Mouse (Mus musculus) embryo, embryonic 11.5 days (tissue): ENCODE measurements around the gene Klhdc7b.
"Not testable (repeated sequence)": the region's sequence is repeated elsewhere in the genome, so short reads cannot be mapped to it uniquely, and the experiment has no call there.

ENCODE experiments used
- DNase-seq: peaks from one replicate; pipeline ENCODE4 v3.0.0-alpha.2; 2012; ENCODE audit warnings: low read depth, low spot score

Gene Klhdc7b

DNA sequence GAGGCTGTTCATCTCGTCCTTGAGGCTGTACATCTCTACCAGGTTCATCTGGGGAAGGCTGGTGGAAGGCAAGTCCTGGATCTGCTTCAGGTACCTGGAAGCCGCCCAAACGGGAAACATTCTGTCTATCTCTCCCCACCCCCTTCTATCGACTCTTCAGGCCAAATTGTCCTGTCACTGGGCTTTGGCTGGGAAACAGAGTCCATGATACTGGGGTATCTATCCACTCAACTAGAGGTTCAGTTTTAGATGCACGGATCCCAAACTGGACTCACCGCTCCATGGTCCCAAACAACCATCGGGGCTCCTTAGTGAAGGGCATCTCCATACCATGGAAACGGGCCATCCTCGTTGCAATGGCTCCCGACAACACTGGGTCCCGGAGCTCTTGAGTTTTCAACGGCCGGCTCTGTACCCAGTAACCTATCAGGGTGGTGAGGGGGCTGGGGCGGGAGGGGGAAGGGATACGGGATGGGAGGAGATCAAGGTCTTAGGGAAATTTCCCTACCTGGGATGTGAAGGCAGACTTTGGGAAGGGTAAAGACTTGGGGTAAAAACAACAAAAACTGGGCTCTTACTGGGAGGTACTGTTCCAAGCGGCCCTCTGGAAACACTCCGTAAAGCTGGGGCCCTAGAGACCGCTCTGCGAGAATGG, 43.5 kb downstream of the Klhdc7b start:
- no peak for DNase-seq

DNA sequence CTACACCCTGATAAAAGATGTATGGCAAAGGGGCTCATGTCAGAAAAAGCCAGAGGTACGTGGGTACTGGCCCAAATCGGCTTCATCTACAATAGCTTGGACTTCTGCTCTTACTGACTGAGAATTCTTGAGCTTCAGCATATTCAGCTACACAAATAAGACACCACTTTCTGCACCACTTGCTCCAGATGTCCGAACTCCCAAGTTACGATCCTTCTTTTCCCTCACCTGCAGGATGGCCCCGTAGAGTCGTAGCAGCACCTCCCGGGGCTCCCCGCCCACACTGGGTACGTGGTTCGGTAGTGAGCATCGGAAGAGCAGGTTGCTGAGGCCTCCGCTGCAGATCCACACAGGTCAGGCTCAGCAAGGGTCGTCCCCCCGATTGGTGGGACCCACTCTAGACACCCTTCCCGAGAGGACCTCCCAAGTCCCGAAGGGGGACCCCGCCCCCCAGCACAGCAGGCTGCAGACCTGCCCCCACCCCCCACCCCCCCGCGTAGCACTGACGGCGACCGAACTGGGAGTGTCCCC, 44.2 kb downstream of the Klhdc7b start:
- no peak for DNase-seq

DNA sequence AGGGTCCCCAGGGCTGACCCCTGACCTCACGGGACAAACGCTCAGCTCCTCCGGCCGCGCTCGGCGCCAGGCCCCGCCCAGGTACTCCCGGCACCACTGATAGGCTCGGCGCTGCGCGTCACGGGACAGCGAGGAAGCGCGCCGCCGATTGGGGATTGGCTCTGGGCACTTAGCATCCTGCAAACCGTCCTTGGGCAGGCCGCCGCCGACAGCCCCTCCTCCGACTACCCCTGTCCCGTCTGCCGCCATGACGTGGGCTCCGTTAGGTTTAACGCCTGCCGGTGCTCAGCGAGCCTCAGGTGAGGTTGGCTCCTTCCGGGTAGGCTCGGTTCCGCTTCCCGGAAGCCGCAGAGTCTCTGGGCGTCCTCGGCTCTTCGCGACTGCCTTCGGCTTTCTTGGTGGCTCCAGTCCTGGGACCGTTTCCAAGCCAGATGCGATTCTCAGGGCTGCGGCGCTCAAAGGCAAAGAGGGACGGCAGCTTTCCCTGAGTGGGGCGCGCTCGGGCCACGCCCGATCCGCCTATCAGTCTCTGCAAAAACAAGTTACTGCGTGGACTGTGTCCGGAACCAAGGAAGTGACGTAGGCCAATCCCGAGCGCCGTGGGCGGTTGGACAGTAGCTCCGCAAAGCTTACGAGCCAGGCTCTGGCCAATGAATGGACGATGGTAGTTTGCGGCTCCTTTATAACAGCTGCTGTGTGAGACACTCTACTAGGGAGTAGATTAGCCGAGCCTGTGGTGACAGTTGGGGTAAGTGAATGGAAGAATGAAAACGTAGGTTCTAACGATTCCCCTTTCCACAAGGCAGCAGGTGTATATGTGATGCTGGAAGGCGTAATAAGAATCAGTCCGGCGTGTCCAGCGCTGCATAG, 44.9 kb downstream of the Klhdc7b start, which contains the start of the genes C730034F03Rik, Gm44502 and Chkb:
C730034F03Rik (plus strand) TSS at position 238 of the 870 bp plus-strand sequence.
Gm44502 (minus strand) TSS at position 345 of the 870 bp plus-strand sequence.
Chkb (minus strand) TSS at position 557 of the 870 bp plus-strand sequence.
- DNase-seq = peak; percentile 84

DNA sequence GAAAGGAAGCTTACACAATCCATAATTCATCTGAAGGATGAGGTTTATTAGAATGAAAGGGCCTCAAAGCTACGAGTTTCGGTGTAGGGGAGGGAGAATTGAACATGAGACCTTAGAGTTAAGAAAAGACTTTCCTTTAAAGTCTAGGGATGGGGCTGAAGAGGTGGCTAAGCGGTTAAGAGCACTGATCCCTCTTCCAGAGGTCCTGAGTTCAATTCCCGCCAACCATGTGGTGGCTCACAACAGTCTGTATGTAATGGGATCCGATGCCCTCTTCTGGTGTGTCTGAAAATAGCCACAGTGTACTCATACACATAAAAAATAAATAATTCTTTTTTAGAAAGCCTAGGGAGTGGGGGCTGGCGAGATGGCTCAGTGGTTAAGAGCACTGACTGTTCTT, 45.6 kb downstream of the Klhdc7b start:
- DNase-seq = no peak

DNA sequence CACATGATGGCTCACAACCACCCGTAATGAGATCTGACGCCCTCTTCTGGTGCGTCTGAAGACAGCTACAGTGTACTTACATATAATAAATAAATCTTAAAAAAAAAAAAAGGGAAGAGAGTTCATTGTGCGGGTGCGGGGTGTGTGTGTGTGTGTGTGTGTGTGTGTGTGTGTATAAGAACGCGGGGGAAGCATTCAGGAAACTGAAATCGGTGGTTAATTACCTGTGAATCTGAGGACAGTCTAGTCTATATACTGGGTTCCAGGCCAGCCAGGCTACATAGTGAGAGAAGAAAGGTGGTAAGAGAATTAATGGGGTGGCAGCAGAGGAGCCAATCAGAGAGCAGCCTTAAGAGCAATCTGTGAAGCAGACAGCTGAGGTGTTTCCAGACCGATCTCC, 46.1 kb downstream of the Klhdc7b start:
- not testable (repeated sequence) for DNase-seq

DNA sequence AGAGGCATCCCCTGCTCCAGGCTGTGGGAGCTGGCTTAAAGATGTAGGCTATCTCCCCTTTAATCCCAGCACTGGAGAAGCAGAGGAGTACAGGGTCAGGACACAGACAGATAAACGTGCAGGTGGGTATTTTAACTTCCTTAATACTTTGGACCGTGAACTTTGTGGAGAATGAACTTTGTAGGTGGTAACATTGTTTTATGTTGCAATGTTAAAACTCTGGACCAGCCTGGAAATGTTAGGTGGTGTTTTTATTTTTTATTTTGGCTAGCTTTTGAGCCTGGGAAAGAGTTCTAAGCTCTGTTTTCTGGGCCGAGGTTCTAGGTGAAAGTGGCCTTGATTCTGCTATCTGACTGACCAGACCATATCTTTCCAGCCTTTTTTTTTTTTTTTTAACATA, 46.6 kb downstream of the Klhdc7b start:
- DNase-seq = no peak

DNA sequence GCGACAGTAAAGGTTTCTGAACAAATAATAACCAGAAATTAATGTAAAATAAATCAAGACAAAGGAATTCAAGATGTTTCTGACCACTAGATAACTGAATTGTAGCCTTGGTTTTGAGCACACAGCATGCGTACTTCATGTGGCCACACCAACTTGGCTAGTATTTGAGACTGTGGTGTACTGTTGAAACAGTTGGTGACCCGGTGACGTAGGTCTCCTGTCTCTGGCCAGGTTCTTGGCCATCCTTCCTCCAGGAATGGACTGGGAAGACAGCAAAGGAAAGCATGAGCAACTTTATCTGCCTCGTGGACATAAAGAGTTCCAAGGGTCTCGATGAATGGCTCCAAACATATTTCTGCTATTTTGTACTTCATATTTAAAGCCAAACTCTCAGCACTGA, 47.1 kb downstream of the Klhdc7b start:
- no peak for DNase-seq

DNA sequence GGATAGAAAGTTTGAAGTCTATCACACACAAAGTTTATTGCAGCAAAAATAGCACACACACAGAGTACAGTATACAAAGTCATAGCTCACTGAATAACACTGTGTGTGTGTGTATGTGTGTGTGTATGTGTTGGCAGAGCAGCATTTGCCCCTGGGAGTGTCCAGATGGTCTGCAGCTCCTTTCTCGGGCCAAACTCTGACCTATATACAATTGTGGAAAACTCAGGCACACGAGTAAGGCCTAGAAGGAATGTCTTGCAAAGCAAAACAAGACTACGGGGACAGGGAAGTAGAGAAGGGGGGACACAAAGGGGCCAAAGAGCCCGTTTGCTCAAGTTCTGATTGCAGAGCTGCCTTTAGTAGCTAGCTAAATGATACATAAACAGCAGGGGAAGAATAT, 48.2 kb downstream of the Klhdc7b start:
- no peak for DNase-seq

DNA sequence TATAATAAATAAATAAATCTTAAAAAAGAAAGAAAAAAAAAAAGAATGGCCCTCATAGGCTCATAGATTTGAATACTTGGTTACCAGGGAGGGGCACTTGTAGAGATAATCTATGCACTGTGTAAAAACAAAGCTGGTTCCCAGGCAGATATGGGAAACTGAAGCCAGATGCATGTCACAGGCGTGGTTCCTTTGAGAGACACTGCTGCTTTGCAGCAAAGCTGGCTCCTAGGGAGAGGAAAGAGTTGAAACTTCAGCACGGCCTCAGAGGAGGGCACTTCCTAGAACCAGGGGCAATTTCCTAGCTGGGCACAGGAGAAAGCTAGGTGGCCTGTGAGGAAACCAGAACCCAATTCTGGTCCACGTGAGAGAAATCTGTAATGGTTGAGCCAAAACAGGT, 49.4 kb downstream of the Klhdc7b start:
- DNase-seq = no peak

DNA sequence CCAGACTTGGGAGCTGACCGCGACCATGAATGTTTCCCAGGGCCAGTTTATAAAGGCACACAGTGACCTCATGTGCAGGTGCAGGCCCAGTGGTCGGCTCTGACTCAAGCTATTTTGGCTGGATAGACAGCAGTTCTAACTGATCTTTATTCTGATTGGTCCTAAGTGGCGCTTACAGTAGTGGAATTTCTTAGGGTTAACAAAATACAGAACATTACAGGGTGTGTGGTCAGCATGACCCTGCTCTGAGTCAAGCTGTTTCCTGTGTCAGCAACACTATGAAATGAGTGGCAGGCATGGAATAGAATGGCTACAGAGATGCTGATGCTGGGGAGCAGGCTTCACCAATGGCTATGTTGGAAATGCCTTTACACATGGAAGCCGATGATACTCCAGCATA, 51.2 kb downstream of the Klhdc7b start:
- no peak for DNase-seq
